Mouse (Mus musculus) ES-E14 (cell line): ENCODE data around the gene 4933402D24Rik.

Experiments
- HCFC1 ChIP-seq: IDR thresholded peaks from 2 replicates; pipeline ENCODE4 v1.6.1; 2012; ENCODE audit warnings: low read length, inconsistent platforms, borderline replicate concordance; ENCODE audit not compliant: insufficient read depth
- MAFK ChIP-seq: IDR thresholded peaks from 2 replicates; pipeline ENCODE4 v1.6.1; 2014; ENCODE audit warnings: mild to moderate bottlenecking, low read depth, low read length, inconsistent platforms; ENCODE audit not compliant: insufficient read depth
- ZC3H11A ChIP-seq: IDR thresholded peaks from 2 replicates; pipeline ENCODE4 v1.6.1; 2012; ENCODE audit warnings: low read depth, mild to moderate bottlenecking, inconsistent platforms, low read length, borderline replicate concordance
- ZNF384 ChIP-seq: IDR thresholded peaks from 2 replicates; pipeline ENCODE4 v1.6.1; 2012; ENCODE audit warnings: low read depth, low read length, inconsistent platforms

DNA sequence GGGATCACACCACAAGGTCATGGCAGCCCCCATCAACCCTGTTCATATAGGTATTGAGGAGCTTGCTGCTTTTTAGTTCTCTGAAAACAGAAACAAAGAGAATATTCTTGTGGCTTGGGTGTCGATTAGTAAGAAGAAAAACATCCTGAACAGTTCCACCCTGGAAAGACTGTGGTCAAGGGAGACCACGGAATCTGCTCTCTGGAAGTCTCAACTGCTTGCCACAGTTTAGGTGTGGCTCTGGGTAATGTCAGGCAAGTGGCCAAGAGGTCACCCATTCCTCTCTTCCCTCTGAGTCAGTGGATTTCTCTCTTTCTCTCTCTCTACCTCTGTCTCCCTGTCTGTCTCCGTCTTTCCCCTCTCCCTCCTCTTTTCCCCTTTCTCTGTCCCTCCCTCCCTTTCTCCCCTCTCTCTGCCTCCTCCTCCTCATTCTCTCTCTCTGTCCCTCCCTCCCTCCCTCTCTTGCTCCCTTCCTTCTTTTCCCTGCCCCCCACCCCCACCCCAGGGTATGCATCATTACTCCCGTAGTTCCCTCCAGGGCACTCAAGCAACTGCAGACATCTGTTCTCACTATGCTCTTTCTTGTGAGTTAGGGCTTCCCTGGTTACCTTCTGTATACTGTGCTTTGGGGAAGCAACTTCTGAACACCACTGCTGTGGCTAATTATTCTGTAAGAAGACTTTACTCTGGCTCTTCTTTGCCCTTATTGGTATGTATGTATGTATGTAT lies 8.0 kb upstream of the 4933402D24Rik start:
- TF ChIP-seq ZC3H11A (no peak), MAFK (no peak), ZNF384 (no peak), HCFC1 (no peak)
